Mouse (Mus musculus) lung, postnatal 0 days (tissue): ENCODE data around the gene Nfatc2.

ENCODE experiments used
- CTCF ChIP-seq: IDR thresholded peaks from 2 replicates; pipeline ENCODE4 v1.5.1; 2016; ENCODE audit warnings: antibody characterized with exemption, mild to moderate bottlenecking
- EP300 ChIP-seq: IDR thresholded peaks from 2 replicates; pipeline ENCODE4 v1.6.1; 2016; ENCODE audit warnings: antibody characterized with exemption, mild to moderate bottlenecking, control low read depth

DNA sequence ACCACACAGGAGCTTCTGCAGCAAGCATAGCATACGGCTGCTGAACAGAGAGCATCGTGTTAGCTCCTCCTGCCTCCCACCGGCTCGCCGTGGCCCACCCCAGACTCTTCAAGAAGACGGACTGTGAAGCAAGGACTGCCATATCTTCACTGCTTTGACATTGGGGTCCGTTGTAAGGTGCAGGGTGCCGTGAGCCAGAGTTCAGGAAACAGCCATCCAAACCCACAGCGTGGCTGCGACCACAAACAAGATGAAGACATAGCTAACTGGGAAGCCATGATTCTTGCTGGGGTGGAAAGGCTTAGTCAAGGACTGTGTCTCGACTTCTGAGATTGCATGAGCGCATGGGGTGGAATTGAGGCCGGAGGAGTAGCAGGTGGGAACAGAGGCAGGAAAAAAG lies 111.5 kb downstream of the Nfatc2 start:
- TF ChIP-seq EP300, result no peak
- no peak for TF ChIP-seq CTCF
